Mouse (Mus musculus): Measurements from ENCODE around the gene Pnrc2. TPM values are rescaled to one million over a fixed set of nuclear protein-coding genes. Genes with fewer than 3 reads are reported as not detected.

The Pnrc2 gene
- 145 and 154 TPM in 2 replicates for polyA plus RNA-seq (2016; fragmentation: Nextera tagmentation; extraction: Ambion mirVana)

DNA sequence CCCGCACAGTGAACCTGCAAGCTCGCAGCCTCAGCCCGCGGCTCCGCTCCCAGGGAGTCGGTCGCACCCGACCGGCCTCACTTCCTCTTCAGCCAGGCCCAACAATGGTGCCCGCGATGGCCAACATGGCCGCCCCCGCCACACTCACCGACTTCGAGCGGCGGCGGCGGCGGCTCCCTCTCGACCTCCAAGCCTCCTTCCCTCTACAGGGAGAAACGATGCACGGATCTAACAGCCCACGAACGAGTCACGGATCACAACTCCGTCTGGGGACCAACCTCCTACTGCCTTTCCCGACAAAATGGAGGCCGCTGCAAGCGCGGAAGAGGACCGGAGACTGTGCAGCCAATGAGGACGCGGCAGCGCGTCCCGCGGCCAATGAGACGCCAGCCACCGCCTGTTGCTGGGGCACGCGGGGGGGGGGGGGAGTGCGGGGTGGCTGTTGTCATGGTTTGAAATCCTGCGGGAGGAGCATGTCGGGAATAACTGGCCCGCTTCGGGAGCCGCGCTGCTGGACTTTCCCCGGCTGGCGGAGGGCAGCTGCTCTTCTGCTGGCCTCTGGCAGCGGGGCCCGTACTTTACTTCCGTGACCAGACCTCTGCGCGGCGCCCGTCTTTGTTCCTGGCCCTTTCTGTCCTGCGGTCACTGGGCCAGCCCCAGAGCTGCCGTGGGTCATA lies at the start of gene Pnrc2:
Gene Pnrc2, minus strand, starts transcription at position 325 of the 677 bp plus-strand sequence.
- ATAC-seq (ENCODE audit: low FRiP score, low read depth): peak; percentile 93
- H3K4me1 ChIP-seq: peaks cover 50% of the 10 kb centered on the region
- under 1% methylated on average over 59 of the region's 60 CpGs for WGBS

DNA sequence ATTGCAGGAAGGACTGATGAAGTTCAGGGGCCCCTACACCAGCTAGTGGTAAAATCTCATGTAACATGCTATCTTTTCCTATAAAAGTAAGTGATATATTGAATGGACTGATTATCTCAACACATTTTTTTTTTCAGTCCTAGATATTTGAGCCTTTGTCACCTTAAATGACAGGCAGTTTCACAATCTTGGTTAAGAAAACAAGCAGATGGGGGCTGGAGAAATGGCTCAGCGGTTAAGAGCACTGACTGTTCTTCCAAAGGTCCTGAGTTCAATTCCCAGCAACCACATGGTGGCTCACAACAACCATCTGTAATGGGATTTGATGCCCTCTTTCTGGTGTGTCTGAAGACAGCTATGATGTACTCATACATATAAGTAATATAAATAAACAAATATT lies 48.5 kb upstream of the Pnrc2 start:
- no peak overlapping the region for H3K27ac ChIP-seq
- peaks cover 13% of the 10 kb centered on the region; the same call in 1 of the 2 replicates for H3K36me3 ChIP-seq
- peaks cover 10% of the 10 kb centered on the region for H3K4me1 ChIP-seq
- ATAC-seq (ENCODE audit: low FRiP score, low read depth): no peak
- H3K4me2 ChIP-seq (replicated peaks): peak overlapping the region; percentile 92
- H3K9me3 ChIP-seq: no peaks in the 10 kb centered on the region
- no peaks in the 10 kb centered on the region for H3K27me3 ChIP-seq (replicated peaks)
- H3K9ac ChIP-seq: no peak overlapping the region
- no peak overlapping the region; the same call in 1 of the 2 replicates for H3K4me3 ChIP-seq
- 88% methylated on average over 1 of the region's 1 CpGs for WGBS

More for the DNA sequence above, at the start of gene Pnrc2:
- Histone ChIP-seq H3K36me3 (peaks cover 11% of the 10 kb centered on the region), H3K9me3 (no peaks in the 10 kb centered on the region), H3K27me3 (replicated peaks) (no peaks in the 10 kb centered on the region), H3K4me2 (replicated peaks) (peak within 1 kb of the TSS; percentile 79), H3K27ac (peak within 1 kb of the TSS; percentile 98), H3K4me3 (peak within 1 kb of the TSS; percentile 72), H3K9ac (peak within 1 kb of the TSS; percentile 89)

DNA sequence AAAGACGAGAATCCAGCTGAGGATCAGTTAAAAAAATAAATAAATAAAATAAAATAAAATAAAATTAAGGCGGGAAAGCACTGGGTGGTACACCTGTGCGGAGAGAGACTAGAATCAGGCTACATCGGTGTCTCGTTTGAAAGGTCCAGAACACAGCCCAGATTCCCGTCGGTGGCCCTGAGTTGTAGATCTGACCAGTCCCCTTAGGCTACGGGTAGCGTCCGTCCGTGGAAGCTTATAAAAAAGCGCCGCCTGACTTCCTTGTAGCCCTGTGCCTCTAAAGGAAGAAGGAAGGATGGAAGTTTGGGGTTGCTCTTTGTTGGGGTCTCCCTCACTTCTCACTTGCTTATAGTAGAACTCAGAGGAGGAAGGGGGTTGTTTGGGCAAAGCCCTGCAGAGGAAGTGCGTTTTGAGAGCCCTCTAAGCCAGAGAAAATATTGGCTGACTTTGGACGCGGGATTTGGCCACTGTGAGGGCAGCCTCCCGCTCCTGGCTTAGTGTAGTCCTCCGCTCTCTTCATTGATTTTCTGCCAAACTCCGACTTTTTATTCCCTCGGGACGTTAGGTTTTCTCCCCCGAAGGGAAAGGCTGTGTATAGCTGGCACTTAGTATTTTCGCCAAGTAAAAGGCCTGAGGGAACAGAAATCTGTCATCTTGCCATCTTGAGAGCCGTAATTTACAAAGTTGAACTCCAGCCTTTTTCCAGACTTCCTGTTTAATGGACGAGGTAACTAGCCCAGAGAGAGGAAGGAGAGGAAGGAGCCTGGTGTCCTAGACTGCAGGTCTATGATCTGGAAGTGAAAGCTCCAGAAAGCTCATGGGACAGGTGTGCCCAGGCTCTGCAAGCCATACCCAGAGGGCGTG lies 47.8 kb upstream of the Pnrc2 start:
- Histone ChIP-seq H3K36me3 (peaks cover 10% of the 10 kb centered on the region; the same call in 1 of the 2 replicates), H3K9me3 (no peaks in the 10 kb centered on the region), H3K4me1 (peaks cover 10% of the 10 kb centered on the region), H3K4me2 (replicated peaks) (peak overlapping the region; percentile 92), H3K9ac (peak overlapping the region; percentile 74), H3K27ac (peak overlapping the region; percentile 39; the same call in 1 of the 2 replicates), H3K27me3 (replicated peaks) (no peaks in the 10 kb centered on the region), H3K4me3 (peak overlapping the region; percentile 79)
- ATAC-seq (ENCODE audit: low FRiP score, low read depth): 0 out of 2 replicates have a peak, but pooled peaks have one; percentile 35
- 8% methylated on average over 26 of the region's 26 CpGs for WGBS

DNA sequence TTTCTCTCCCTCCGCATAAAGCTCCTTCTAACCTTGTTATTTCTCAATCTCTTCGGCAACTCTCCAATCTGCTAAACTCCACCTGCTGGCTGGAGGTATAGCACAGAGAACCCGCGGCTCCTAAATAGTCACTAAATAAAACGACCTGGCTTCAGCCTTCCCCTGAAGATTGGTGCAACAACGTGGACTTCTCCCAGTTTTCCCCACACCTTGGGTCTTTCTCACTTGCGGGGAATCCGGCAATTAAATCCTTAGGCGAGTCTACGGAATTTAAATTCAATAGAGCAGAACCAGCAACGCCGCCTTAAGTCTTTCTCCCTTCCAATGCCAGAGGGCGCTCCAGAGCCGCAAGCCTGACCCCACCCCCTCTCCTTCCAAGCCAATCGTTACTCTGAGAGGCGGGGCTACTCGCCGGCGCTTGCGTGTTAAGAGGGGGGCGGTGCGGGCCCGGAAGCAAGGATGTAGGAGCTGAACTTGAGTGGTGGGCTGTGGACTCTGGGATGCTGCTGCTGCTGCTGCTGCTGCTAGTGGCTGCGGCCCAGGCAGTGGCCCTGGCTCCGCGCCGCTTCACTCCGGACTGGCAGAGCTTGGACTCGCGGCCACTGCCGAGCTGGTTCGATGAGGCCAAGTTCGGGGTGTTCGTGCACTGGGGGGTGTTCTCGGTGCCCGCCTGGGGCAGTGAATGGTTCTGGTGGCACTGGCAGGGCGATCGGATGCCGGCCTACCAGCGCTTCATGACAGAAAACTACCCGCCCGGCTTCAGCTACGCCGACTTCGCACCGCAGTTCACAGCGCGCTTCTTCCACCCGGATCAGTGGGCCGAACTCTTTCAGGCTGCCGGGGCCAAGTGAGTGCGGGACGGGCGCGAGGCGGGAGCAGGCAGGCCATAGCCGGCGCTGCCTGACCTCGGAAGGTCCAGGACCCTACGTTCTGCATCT lies 46.9 kb upstream of the Pnrc2 start, which contains the start of gene Fuca1:
Gene Fuca1, plus strand, starts transcription at position 432 of the 938 bp plus-strand sequence.
- Histone ChIP-seq H3K27ac (peak within 1 kb of the TSS; percentile 39; the same call in 1 of the 2 replicates), H3K27me3 (replicated peaks) (no peaks in the 10 kb centered on the region), H3K9ac (peak within 1 kb of the TSS; percentile 74), H3K36me3 (peaks cover 2% of the 10 kb centered on the region; the same call in 1 of the 2 replicates), H3K4me3 (peak within 1 kb of the TSS; percentile 79), H3K9me3 (no peaks in the 10 kb centered on the region), H3K4me1 (peaks cover 10% of the 10 kb centered on the region), H3K4me2 (replicated peaks) (peak within 1 kb of the TSS; percentile 92)
- ATAC-seq (ENCODE audit: low FRiP score, low read depth): peak; percentile 98
- WGBS: 2% methylated on average over 60 of the region's 60 CpGs

DNA sequence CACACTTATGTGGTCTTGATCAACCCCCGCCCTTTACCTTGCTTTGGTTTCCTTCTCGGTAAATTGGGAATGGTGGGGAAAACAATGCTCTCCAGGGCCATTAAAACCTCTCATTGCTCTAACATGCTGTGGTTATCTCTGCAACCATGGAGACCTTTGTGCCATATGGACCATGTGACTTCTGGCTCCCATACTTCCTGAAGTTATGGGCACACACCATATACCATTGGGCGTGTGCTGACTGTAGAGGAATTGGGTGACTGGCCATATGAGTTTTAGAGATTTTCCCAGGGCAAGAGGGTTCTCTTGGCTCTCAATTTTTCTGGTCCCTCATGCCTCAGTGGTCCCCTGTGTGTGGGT lies 45.6 kb upstream of the Pnrc2 start:
- Histone ChIP-seq H3K27me3 (replicated peaks) (no peaks in the 10 kb centered on the region), H3K4me3 (no peak overlapping the region), H3K27ac (no peak overlapping the region), H3K4me1 (peaks cover 10% of the 10 kb centered on the region), H3K4me2 (replicated peaks) (no peak overlapping the region), H3K36me3 (no peaks in the 10 kb centered on the region; the same call in 1 of the 2 replicates), H3K9ac (no peak overlapping the region), H3K9me3 (no peaks in the 10 kb centered on the region)
- WGBS: 90% methylated on average over 3 of the region's 3 CpGs
- ATAC-seq (ENCODE audit: low FRiP score, low read depth): no peak

DNA sequence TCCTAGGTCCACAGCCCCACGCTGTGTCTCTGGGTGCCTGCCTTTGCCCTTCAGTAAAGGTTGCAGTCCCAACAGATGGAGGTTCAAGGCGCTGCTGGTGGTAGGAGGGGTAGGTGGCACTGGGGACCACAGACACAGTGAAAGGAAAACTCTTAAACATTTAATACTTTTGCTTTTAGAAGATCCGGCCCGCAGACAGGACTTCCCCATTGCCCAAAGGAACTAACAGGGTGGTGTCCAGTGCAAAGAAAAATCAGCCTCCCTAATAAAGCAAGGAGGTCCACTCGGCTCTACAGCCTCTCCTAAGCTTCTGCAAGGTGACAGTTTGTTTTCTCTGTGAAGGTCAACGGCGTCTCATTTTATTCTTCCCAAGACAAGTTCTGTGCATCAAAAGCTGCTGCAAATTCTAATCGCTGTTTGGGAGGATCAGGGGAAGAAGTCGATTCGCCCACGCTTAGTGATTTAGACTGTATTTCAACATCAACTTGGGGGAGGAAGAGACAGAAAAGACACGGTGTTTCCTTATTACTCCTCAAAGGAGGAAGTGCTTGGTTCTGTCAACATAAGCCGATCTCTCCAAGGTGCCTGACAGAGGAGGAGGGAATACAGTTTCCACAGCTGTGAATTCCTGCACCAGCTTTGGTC lies 45.1 kb upstream of the Pnrc2 start:
- Histone ChIP-seq H3K4me3 (no peak overlapping the region), H3K4me2 (replicated peaks) (no peak overlapping the region), H3K9me3 (no peaks in the 10 kb centered on the region), H3K36me3 (no peaks in the 10 kb centered on the region; the same call in 1 of the 2 replicates), H3K4me1 (peaks cover 10% of the 10 kb centered on the region), H3K27ac (no peak overlapping the region), H3K9ac (no peak overlapping the region), H3K27me3 (replicated peaks) (no peaks in the 10 kb centered on the region)
- WGBS: 89% methylated on average over 13 of the region's 13 CpGs
- ATAC-seq (ENCODE audit: low FRiP score, low read depth): no peak

DNA sequence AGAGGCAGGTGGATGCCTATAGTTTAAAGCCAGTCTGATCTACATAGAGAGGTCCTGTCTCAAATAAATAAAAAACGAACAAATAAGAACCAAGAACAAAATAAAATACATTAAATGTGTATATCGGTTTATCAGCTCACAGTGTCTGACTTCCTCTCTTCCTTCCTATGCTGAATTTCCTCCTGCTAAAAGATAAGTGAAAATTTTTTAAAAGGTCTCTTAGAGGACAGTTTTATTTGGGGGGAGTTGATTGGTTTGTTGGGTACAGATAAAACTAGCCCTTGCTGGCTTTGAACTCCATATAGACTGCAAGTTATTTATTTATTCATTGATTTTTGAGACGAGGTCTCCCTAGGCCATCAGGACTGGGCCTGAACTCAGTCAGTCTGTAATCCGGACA lies 39.8 kb upstream of the Pnrc2 start:
- Histone ChIP-seq H3K4me2 (replicated peaks) (no peak overlapping the region), H3K36me3 (no peaks in the 10 kb centered on the region), H3K9ac (no peak overlapping the region), H3K9me3 (no peaks in the 10 kb centered on the region), H3K4me1 (peaks cover 7% of the 10 kb centered on the region; the same call in 1 of the 2 replicates), H3K4me3 (no peak overlapping the region), H3K27ac (no peak overlapping the region), H3K27me3 (replicated peaks) (no peaks in the 10 kb centered on the region)
- 77% methylated on average over 4 of the region's 4 CpGs for WGBS
- ATAC-seq (ENCODE audit: low FRiP score, low read depth): no peak

DNA sequence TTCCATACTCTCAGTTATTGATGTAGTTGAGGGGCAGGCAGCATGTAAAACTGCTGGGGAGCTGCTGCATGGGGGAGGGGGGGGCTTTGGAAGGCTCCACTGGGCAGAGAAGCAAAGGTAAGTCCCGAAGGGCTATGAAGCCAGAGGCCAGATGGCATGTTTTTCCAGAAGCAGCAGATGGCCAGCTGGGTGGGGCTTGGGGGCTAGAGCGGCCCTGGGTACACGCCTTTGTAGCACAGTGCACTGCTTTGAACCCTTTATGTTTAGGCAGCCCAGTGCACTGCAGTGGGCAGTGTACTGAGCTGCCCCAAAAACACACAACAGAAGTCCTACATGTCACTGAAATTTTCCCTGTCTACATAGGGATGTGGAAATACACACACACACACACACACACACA lies 39.2 kb upstream of the Pnrc2 start:
- H3K4me2 ChIP-seq (replicated peaks): no peak overlapping the region
- H3K27me3 ChIP-seq (replicated peaks): no peaks in the 10 kb centered on the region
- no peaks in the 10 kb centered on the region for H3K9me3 ChIP-seq
- no peak overlapping the region for H3K27ac ChIP-seq
- H3K4me3 ChIP-seq: no peak overlapping the region
- 12% methylated on average over 3 of the region's 3 CpGs for WGBS
- ATAC-seq (ENCODE audit: low FRiP score, low read depth): peak; percentile 78
- H3K36me3 ChIP-seq: no peaks in the 10 kb centered on the region
- H3K4me1 ChIP-seq: peaks cover 7% of the 10 kb centered on the region; the same call in 1 of the 2 replicates
- peak overlapping the region; percentile 8; the same call in 1 of the 2 replicates for H3K9ac ChIP-seq

DNA sequence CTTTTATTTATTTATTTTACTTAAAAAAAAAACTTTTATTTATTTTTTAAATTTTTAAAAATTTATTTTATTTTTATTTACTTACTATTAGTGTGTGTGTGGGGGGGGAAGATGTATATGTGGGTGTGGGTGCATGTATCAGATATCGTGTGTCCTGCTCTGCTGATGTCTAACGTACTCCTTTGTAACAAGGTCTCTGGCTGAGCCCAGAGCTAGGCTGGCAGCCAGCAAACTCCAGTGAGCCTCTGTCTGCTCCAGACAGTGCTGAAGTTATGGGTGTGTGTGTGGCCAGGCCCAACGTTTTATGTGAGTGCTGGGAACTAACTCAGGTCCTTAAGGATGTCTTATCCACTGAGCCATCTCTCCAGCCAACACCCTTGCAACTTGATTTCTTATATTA lies 38.5 kb upstream of the Pnrc2 start:
- no peak overlapping the region for H3K4me3 ChIP-seq
- H3K9ac ChIP-seq: no peak overlapping the region
- H3K27ac ChIP-seq: no peak overlapping the region
- H3K36me3 ChIP-seq: no peaks in the 10 kb centered on the region
- WGBS: 65% methylated on average over 3 of the region's 3 CpGs
- H3K27me3 ChIP-seq (replicated peaks): no peaks in the 10 kb centered on the region
- H3K9me3 ChIP-seq: no peaks in the 10 kb centered on the region
- ATAC-seq (ENCODE audit: low FRiP score, low read depth): no peak
- no peak overlapping the region for H3K4me2 ChIP-seq (replicated peaks)
- H3K4me1 ChIP-seq: peaks cover 7% of the 10 kb centered on the region; the same call in 1 of the 2 replicates

DNA sequence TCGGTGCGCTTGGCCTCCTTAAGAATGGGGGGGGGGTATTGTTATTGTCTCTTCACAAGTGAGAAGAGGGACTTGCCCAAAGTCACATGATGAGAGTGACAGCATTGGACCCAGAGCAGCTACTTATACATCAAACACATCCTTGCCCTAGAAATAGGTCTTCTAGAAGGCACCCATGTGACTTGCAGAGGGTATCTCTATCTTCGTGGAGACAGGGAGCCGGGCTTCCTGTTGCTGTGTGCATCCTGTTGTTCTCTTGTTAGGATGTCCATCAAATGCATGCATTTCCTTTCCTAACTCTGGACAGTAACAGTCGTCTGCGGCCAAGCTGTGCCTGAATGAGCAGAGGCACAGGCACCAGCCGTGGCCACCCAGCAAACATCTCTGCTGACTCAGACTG lies 37.9 kb upstream of the Pnrc2 start:
- no peak for ATAC-seq (ENCODE audit: low FRiP score, low read depth)
- Histone ChIP-seq H3K36me3 (no peaks in the 10 kb centered on the region), H3K4me3 (no peak overlapping the region), H3K9me3 (no peaks in the 10 kb centered on the region), H3K4me2 (replicated peaks) (no peak overlapping the region), H3K27me3 (replicated peaks) (no peaks in the 10 kb centered on the region), H3K4me1 (peaks cover 7% of the 10 kb centered on the region; the same call in 1 of the 2 replicates), H3K9ac (no peak overlapping the region), H3K27ac (no peak overlapping the region)
- WGBS: 73% methylated on average over 7 of the region's 7 CpGs
